Mouse (Mus musculus): Measurements from ENCODE around the gene Igsf10.
"Not testable (repeated sequence)": the region's sequence is repeated elsewhere in the genome, so short reads cannot be mapped to it uniquely, and the experiment has no call there.

Gene Igsf10

GRCm38 (mm10) chr3:59344065-59344905 lies at the start of gene Igsf10:
Gene Igsf10, minus strand, starts transcription at chr3:59344394.
- DNase-seq = no peak

- DNase-seq = no peak
Observed at GRCm38 (mm10) chr3:59385553-59385952, 41.4 kb upstream of the Igsf10 start.

GRCm38 (mm10) chr3:59385000-59385399 lies 40.8 kb upstream of the Igsf10 start:
- DNase-seq = no peak

GRCm38 (mm10) chr3:59384321-59384720 lies 40.1 kb upstream of the Igsf10 start:
- DNase-seq = no peak

- not testable (repeated sequence) for DNase-seq
Observed at GRCm38 (mm10) chr3:59378791-59379190, 34.6 kb upstream of the Igsf10 start.

- DNase-seq = no peak
Observed at GRCm38 (mm10) chr3:59361895-59362294, 17.7 kb upstream of the Igsf10 start.

- DNase-seq = no peak
Observed at GRCm38 (mm10) chr3:59360102-59360501, 15.9 kb upstream of the Igsf10 start.

- no peak for DNase-seq
Observed at GRCm38 (mm10) chr3:59354156-59354555, 10.0 kb upstream of the Igsf10 start.

- no peak for DNase-seq
Observed at GRCm38 (mm10) chr3:59351768-59352167, 7.6 kb upstream of the Igsf10 start.

GRCm38 (mm10) chr3:59343026-59343425 lies 1.2 kb downstream of the Igsf10 start:
- DNase-seq = peak; percentile 15

GRCm38 (mm10) chr3:59341647-59342427 lies 2.4 kb downstream of the Igsf10 start:
- DNase-seq = no peak

GRCm38 (mm10) chr3:59328526-59328925 lies 15.7 kb downstream of the Igsf10 start:
- DNase-seq = no peak

- DNase-seq = peak; percentile 56
Observed at GRCm38 (mm10) chr3:59321278-59321876, 22.8 kb downstream of the Igsf10 start.

- DNase-seq = no peak
Observed at GRCm38 (mm10) chr3:59316077-59316476, 28.1 kb downstream of the Igsf10 start.

- DNase-seq = no peak
Observed at GRCm38 (mm10) chr3:59312610-59313009, 31.6 kb downstream of the Igsf10 start.

- DNase-seq = no peak
Observed at GRCm38 (mm10) chr3:59305518-59305917, 38.7 kb downstream of the Igsf10 start.

GRCm38 (mm10) chr3:59304944-59305343 lies 39.2 kb downstream of the Igsf10 start:
- no peak for DNase-seq

GRCm38 (mm10) chr3:59297653-59298052 lies 46.5 kb downstream of the Igsf10 start:
- no peak for DNase-seq

GRCm38 (mm10) chr3:59296563-59297130 lies 47.5 kb downstream of the Igsf10 start:
- no peak for DNase-seq

GRCm38 (mm10) chr3:59295699-59296562 lies 48.3 kb downstream of the Igsf10 start:
- no peak for DNase-seq

GRCm38 (mm10) chr3:59293437-59294199 lies 50.6 kb downstream of the Igsf10 start:
- DNase-seq = no peak

Measured in kidney, adult 9 months (tissue).